Mouse (Mus musculus): Measurements from ENCODE around the gene Esr1.
"Not testable (repeated sequence)": the region's sequence is repeated elsewhere in the genome, so short reads cannot be mapped to it uniquely, and the experiment has no call there.

Gene Esr1

DNA sequence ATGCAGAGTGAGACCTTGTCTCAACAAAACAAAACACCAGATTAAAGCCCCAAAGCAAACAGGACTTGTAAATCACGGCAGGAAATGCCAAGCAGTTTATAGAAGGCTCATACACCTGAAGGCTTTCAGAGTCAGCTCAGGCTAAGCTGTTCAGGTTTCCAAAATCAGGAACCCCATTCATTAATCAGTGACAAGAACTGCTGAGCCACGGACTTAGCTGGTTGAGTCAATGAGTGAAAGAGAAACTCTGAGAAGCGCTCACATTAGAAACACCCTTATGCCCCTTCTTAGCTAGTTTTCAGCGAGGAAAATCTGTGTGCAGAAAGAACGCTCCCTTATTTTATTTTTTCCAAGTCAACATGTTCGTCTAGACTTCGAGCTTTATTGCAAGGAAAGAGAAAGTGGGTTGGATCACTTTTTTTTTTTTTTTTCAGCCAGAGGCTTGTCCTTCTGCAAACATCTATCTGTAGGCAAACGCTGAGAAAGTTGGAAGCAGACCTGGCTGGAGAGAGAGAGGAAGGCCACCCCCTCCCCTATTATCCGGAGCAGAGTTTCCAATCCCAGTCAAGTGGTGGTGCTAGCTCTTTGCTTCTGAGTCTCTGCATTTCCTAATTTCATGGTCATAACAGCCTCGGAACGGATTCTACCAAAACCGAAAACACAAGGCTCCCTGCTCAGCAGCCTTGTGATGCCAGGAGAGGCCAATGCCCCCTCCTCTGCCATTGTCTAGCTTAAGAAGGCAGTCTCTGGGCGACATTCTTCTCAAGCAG lies at the start of gene Esr1:
TSS of gene Esr1 (plus strand) at position 208 of the 770 bp plus-strand sequence.
- DNase-seq: peak; percentile 7

DNA sequence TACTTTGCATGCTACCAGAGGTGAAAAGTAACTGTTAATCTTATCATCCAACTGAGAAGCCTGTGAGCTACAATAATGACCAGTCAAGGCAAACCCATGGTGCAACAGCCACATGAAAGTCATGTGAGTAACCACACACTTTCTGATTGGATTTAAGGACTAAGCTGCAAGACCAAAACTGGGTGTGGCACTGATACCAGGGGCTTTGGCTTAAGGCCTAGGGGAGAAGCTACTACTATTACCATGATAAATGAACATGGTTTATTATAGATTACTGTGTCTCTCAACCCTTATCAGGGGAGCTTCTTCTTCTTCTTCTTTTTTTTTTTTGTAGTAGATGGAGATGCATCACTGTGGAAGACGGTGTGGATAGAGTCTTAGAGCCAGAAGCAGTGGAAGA lies 46.2 kb upstream of the Esr1 start:
- DNase-seq: no peak

DNA sequence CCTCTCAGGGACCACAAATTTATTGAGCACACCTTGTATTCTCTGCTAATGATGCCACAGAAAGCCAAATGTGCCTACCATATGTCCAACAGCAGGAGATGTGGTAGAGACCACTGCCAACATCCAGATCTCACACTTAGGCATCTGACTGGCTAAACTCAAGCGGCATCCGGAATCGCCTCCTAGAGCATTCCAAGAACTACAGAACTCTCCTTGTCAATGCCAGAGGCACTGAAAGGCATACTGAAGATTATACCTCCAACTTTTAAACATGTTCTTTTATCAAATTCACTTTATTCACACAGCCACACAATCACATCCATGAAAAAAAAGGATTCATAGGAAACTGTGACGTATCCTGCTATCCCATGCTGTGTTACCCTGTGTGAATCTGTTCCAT lies 40.6 kb upstream of the Esr1 start:
- DNase-seq: no peak

DNA sequence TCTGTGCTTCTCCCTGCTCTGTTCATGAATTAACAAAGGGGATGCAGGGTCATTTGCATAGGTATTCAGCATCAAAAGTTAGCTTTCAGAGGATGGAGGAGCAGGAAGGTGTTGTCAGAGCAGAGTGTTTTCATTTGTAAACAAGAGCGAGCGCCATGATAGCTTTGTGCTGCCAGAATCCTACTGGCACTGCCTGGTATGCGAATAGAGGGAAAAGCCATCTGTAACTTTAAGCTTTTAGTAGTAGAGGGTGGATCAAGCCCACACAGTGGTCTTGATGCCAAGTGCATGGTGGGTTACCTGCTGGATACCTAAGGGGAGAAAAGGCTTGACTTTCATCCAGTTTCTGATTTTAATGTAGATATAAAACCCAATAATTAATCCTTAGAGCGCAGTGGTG lies 40.1 kb upstream of the Esr1 start:
- DNase-seq: no peak

DNA sequence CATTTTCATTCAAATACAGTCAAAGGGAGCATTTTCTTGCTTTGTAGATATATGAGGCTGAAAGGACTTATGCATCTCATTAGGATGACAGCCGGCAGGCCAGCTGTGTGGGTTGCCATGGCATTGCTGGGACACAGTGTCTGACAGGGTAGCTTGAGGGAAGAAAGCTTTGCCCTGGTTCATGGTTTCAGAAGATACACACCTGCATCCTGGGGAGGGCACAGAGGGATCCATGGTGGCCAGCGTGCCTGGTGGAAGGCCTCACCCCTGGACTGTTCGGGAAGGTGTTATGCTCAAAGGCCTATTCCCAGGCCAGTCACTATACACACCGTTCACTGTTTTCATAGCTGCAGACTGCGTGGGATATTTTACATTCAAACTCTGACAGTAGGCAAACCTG lies 29.5 kb upstream of the Esr1 start:
- DNase-seq: no peak

DNA sequence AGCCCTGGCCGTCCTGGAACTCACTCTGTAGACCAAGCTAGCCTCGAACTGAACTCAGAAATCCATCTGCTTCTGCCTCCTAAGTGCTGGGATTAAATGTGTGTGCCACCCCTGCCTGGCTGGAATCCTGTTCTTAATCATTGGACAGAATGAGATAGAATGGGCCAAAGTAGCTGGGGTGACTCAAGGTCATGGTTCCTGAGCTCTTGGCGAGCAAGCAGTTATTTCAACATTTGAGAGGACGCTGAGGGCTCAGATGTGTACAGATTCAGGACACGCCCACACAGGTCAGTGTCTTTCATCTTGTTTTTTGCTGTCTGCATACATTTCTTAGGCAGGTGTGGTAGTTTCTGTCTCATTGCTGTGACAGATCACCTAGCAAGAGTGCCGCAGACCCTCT lies 24.7 kb upstream of the Esr1 start:
- DNase-seq: no peak

DNA sequence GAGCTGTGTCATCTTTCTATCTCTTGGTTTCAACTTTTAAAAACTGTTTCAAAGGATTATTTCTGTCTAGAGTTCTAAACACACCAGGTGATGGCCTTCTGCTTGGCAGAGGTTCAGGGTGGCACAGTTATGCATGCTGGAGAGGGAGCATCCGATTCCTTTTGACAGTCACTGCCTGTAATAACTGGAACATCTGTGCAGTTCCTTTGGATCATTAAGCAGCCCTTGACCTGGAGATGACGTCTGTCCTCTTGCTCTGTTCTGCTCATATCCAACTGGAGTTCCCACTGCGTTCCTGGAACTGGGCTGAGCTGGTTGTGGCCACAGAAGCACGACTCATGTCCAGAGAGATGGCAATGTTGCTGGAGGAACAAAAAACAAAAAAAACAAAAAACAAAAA lies 21.8 kb upstream of the Esr1 start:
- no peak for DNase-seq

DNA sequence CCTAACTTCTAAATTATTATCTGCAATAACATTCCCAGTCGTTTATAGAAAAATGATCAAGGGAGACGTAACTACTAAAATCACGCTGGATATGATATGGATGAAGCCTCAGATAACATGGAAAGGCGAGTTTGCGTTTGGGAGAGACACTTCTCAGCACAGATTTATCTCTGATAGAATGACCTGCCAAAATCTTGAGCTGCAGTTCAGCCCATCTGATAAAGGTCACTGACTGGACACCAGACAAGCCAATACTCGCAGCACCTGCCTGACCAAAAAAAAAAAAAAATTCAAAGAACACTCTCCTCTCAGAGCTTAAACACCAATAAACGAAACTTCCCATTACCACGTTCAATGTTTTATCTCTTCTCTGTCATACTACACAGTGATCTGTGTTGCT lies 20.4 kb upstream of the Esr1 start:
- DNase-seq: no peak

DNA sequence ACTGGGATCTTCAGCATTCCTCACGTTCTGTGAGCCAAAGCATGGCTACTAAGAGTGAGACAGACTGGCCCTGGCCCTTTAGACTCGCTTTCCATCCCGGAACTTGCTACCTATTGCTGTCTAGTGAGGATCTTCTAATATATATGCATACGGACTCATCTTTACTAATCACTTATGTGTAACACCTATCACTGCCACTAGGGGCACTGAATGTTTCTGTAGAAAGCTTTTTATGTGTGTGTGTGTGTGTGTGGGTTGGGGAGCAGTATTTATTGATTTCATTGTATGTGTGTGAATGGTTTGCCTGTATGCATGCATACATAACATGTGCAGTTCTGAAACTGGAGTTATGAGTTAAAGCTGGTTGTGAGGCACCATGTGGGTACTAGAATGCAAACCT lies 17.6 kb upstream of the Esr1 start:
- DNase-seq: peak; percentile 16

DNA sequence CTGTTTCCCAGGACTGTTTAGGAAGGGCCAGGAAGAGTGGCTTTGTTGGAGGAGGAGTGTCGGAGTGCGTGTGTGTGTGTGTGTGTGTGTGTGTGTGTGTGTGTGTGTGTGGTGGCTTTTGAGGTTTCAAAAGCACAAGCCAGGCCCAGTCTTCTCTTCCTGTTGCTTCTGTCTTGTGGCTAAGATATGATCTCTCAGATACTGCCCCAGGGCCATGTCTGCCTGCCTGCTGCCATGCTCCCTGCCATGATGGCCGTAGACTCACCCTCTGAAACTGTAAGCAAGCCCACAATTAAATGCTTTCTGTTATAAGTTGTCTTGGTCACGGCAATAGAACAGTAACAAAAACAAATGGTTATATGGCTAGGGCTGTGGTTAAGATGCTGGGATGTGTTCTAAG lies 14.2 kb upstream of the Esr1 start:
- no peak for DNase-seq

DNA sequence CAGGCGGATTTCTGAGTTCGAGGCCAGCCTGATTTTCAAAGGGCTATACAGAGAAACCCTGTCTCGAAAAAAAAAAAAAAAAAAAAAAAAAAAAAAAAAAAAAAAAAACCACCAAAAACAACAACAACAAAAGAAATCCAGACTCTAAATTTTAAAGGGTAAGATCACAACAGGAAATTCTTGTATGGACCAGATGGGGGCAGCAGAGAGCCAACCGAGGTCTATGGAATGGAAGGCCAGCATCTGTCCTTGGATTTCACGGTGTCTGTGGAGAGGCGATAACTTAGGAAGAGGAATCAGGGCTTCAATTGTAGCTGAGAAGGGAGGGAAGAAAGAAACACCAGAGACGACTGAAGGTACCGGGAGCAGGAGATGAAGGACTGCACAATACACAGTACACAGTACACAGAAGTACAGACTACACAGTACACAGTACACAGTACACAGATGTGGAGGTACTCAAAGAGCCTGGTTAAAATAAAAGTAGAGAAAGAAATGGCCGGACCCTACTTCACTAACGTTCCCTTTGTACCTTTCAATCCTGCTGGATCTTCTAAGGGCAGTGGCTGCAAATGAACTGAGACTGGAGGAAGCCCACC lies 13.1 kb upstream of the Esr1 start:
- peak; percentile 72 for DNase-seq

DNA sequence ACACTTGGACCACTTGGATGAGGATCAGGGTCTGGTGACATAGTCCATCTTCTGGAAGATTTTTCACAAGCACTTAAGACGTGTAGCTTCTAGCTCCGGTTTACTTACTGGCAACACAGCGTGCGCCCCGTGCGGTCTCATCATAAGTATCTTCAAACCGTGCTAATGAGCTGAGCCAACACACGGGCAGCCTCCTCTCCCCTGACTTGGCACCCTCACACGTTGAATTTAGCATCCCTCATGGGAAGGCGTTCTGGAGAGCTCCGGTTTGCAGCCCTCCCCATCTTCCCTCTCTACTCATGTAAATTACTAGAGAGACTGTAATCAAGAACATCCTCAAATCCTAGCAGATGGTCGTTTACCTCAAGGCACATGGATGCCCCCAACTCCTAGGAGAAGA lies 12.5 kb upstream of the Esr1 start:
- no peak for DNase-seq

DNA sequence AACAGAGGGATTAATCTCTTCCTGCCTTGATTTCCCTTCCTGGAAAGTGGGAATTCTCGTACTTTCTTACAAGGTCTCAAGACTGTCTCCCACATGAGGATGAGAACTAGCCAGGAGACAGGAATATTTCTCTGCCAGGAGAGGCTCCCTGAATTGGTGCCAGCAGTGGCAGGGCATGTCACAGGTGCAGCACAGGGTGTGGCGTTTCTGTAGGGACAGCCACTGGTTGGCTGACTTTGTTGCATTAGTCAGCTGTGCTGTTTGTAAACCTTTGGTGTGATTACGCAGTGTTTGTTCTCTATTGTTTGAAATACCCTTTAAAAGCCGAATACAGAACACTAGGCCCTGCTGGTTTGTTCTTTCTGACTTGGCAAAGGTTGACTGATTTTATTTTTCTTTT lies 11.8 kb upstream of the Esr1 start:
- no peak for DNase-seq

DNA sequence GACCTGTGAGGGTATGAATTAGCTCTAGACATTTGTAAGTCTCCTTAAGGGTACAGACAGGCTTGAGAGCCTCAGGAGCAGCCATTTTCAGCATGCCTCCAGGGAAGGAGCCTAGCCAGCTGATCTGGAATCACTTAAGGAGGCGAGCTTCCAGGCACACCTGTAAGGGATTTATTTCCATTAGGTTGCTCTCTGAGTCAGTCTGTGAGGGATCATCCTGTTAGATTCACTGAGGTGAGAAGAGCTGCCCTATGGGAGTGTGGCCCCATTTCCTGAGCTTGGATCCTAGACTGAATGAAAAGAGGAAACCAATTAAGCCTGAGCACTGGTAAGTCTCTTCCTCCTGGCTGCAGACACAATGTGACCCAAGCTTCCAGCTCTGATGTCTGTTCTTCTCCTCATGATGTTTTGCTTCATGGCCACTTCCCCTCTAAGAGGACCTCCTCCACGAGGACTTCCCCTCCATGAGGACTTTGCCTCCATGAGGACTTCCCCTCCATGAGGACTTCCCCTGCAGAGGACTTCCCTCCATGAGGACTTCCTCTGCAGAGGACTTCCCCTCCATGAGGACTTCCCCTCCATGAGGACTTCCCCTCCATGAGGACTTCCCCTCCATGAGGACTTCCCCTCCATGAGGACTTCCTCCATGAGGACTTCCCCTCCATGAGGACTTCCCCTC lies 10.5 kb upstream of the Esr1 start:
- DNase-seq: no peak

DNA sequence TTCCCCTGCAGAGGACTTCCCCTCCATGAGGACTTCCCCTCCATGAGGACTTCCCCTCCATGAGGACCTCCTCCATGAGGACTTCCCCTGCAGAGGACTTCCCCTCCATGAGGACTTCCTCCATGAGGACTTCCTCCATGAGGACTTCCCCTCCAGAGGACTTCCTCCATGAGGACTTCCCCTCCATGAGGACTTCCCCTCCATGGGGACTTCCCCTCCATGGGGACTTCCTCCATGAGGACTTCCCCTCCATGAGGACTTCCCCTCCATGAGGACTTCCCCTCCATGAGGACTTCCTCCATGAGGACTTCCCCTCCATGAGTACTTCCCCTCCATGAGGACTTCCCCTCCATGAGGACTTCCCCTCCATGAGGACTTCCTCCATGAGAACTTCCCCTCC lies 9.8 kb upstream of the Esr1 start:
- DNase-seq: not testable (repeated sequence)

DNA sequence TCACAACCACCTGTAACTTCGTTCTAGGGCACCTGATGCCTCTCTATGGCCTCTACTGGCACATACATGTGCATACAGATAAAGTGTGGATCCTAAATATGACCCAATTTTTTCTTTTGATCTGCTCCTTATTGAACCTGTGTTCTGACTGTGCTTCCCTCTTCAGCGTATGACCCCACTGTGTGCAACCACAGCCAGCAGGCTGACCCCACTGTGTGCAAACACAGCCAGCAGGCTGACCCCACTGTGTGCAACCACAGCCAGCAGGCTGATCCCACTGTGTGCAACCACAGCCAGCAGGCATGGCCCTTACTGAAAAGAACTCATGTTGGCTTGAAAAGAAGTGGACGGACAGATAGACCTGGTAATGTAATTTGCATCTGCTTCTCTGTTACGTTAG lies 8.9 kb upstream of the Esr1 start:
- DNase-seq: no peak

DNA sequence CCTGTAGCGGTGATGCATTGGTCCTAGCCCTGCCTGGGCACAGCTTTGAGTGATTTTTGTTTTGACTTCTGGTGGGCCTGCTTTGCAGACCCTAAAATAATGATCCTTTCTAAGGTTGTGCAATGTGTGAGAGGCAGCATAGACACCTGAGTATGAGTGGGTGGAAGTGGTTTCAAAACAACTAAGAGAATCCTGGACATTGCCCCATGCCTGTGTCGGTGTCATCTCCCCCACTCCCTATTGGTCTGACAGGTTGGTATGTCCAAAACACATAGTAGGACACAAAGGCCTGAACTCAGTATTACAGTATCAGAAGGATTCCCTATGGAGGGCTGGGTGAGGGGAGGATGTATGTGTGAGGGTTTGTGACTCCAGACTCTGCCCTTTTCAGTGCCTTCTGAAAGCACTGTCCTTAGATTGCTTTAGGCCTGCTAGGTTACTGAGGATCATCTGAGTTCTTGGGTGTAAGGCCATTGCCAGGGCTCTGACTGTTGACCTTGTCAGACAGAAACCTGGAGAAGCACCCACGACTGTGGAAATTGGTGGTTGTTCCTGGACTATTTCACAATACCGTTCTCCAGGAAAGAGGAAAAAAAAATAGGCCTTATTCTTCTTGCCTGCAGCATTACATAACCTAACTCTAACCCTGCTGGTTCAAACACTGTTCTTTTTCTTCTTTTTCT lies 6.7 kb upstream of the Esr1 start:
- no peak for DNase-seq

DNA sequence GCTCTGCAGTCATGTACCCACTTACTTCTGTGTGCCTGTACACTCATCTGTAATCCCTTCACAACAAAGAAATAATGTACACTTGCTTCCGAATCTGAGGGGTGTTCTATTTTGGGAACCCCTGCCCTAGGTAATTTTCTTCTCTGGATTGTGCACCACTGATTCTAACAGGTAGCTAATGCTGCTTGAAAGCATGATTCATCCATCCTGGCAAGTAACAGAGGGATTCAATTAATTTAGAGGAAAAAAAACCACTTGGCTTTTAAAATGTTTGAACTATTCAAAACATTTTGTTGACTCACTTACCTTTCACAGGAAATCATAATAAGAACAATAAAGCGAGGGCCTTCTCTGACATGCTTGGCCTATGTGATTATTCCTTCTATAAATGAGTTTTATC lies 1.2 kb upstream of the Esr1 start:
- DNase-seq: no peak

DNA sequence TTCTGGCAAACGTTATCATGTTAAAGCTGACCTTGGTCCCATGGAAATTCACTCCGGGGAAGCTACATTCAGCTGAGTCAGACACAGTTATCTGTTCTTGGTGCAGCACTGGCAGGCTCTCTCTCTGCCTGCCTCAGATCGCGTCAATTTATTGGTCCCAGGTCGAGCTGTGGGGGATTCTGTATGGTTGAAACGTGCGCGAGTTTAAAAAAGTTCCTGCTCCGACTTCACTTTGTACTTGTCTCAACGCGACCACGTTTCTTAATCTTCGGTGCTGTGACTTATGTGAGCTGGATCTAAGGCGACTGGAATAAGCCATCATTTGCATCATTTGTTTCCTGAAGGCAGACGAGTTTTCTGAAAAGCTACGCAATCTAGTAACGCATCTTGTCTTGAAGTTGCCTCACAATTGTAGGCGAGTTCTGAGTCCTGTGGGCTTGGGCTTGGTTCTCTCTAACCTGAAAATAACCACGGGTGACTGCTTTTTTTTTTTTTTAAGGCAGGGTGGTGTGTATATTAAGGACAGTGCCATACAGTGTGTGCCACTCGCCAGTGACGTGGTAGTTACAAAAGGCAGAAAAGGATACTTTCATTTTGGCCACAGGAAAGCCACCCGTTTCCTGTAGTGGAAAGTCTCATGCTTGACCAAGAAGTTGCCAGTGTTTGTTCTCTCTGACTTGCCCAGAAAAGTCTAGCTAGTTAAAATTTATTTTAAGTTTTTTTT lies 1.1 kb downstream of the Esr1 start:
- DNase-seq: peak; percentile 45

DNA sequence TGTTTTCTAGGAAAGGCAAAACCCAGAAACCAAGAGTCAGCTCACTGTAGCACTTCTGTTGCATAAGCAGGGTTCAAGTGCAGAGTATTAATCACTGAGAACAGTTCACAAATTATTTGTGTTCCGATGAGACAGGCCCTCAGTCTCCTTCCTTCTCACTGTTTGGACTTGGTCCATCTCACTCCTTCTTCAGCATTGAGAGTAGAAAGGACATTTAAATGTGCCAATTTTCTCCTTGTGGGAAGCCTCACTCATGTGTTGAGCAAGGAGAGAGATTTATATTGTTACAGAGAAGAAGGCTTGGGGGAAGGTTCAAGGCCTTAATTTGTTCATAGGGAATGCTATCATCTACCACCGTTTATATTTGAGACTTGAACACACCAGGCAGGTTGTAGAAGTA lies 6.6 kb downstream of the Esr1 start:
- DNase-seq: no peak

DNA sequence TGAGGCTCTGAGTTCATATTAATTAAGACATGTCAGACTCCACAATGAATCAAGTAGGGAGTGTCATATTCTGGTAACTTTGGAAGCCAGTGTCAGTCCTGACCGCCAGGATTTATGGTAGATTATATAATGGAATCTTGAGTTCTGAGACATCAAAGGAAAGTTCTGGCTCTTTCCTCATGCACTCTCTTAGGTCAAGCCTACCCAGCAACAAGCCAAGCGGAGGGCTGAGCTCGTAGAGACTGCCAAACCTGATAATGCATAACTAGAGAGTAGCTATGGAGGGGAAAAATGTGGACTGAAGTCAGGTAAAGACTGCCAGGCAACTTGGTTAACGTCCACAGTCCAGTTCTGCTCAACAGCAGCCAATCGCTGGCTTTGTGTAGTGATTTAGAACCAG lies 7.3 kb downstream of the Esr1 start:
- DNase-seq: no peak

DNA sequence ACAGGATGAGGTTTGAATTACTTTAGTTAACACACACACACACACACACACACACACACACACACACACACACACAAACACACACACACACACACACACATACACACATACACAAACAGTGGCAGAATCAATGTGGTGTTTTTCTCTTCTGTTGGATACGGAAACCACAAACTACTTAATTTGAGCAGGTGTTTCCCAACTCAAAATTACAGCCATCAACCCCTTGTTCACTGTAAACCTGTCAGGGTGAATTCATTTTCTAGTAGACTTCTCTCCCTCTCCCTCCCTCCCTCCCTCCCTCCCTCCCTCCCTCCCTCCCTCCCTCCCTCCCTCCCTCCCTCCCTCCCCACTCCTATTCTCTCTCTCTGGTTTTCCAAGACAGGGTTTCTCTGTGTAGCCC lies 8.0 kb downstream of the Esr1 start:
- DNase-seq: not testable (repeated sequence)

Data from thymus, postnatal 4 days (tissue).